Mouse (Mus musculus): ENCODE measurements around the gene Col23a1.

- no peak for TF ChIP-seq EP300 (IDR thresholded peaks at IDR 0.05; ENCODE audit: insufficient read depth, low read depth, low read length)
- peak; percentile 24; the same call in 1 of the 2 replicates for TF ChIP-seq CTCF (IDR thresholded peaks at IDR 0.05)
These were observed 591 bp downstream of the Col23a1 start for GRCm38 (mm10) chr11:51290066-51290955.

Measured in heart, adult 2 months (tissue).